Mouse (Mus musculus) liver, embryonic 14.5 days (tissue): ENCODE measurements around the gene Wnt7a.

Experiments
- CTCF ChIP-seq: IDR thresholded peaks from 2 replicates; pipeline ENCODE4 v1.5.1; 2016; ENCODE audit warnings: antibody characterized with exemption, low read depth, control low read depth
- EP300 ChIP-seq: IDR thresholded peaks from 2 replicates; pipeline ENCODE4 v1.6.1; 2016; ENCODE audit warnings: antibody characterized with exemption, low read depth

DNA sequence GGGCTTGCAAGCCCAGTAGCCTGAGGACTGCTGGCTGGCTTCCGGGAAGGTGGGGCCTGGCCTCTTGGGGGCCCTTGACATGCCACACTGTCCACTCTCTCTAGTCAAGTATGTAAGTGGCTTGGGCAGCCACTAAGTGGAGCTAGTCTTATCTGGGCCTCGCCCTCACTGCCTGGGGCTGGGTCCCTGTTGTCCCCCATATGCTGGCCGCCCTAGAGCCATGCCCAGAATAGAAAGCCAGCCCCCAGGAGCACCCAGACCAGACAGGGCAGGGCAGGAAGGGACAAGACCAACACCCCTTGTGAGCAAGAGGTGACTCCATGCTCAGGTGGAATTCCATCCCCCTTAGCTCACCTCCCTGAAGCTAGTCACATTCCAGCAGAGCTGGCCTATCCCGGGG is 22.0 kb downstream of the Wnt7a start:
- no peak for TF ChIP-seq EP300
- no peak for TF ChIP-seq CTCF
